21 mouse cellular contexts compared by ENCODE assay signal in genomic region chr9:71162858-71163740, GRCm38 (mm10). TPM values are rescaled to one million over a fixed set of nuclear protein-coding genes. Genes with fewer than 3 reads are reported as not detected.
DNase-seq lines count a peak whose midpoint lies in the region; ATAC-seq and TF ChIP-seq lines count a peak whose summit lies in the region.
"Had no signal": no experiment of that assay in that cellular context is flagged by ENCODE, and none has a peak within 500 bp of the region (broad histone marks: within the 10 kb centered on the region; RNA-seq: fewer than 3 reads in every experiment).

No protein-coding gene starts in this region.

- H3K27me3 ChIP-seq in spleen, adult 2 months (ENCODE audit: control insufficient read depth, insufficient read depth, low read length): no peaks in the 10 kb centered on the region
- no peaks in the 10 kb centered on the region for H3K27me3 ChIP-seq in erythroblast, embryonic 14.5 days (ENCODE audit: control insufficient read depth)
- no peaks in the 10 kb centered on the region for H3K27me3 ChIP-seq in liver, embryonic 16.5 days (ENCODE audit: control insufficient read depth, insufficient read depth, low read depth, low read length)
- no peaks in the 10 kb centered on the region for H3K27me3 ChIP-seq in cerebellum, adult 2 months (ENCODE audit: control insufficient read depth, insufficient read depth, low read length)
- H3K27me3 ChIP-seq: CH12.LX; embryonic facial prominence, embryonic 13.5 days; forebrain, embryonic 15.5 days had no signal

- peak overlapping the region; percentile 66 for H3K4me2 ChIP-seq in liver, embryonic 16.5 days (ENCODE audit: low read depth, low read length)
- H3K4me2 ChIP-seq: embryonic facial prominence, embryonic 13.5 days; forebrain, embryonic 15.5 days; heart, embryonic 11.5 days; lung, embryonic 14.5 days had no signal

- H3K4me3 ChIP-seq in spleen, adult 2 months (ENCODE audit: extremely low read depth, insufficient read depth, insufficient read length): no peak overlapping the region
- H3K4me3 ChIP-seq in erythroblast, embryonic 14.5 days (replicated peaks): peak overlapping the region; percentile 64
- peak overlapping the region; percentile 51 for H3K4me3 ChIP-seq in liver, embryonic 16.5 days (ENCODE audit: low read depth, low read length)
- no peak overlapping the region for H3K4me3 ChIP-seq in cerebellum, adult 2 months (replicated peaks; ENCODE audit: insufficient read depth, low read depth, low read length)
- H3K4me3 ChIP-seq: embryonic facial prominence, embryonic 13.5 days; forebrain, embryonic 15.5 days; gastrocnemius, adult 2 months; midbrain, embryonic 10.5 days had no signal

- intact Hi-C loops in heart, postnatal 36 days (cut with DNase I): no loop called here

- no peaks in the 10 kb centered on the region for H3K36me3 ChIP-seq in spleen, adult 2 months (ENCODE audit: control insufficient read depth, insufficient read depth, low read length)
- H3K36me3 ChIP-seq in erythroblast, embryonic 14.5 days (ENCODE audit: control insufficient read depth): peaks cover 36% of the 10 kb centered on the region
- H3K36me3 ChIP-seq in liver, embryonic 16.5 days (ENCODE audit: control insufficient read depth, insufficient read depth): no peaks in the 10 kb centered on the region
- H3K36me3 ChIP-seq: embryonic facial prominence, embryonic 13.5 days; forebrain, embryonic 15.5 days; midbrain, embryonic 10.5 days had no signal

- ATAC-seq in liver, embryonic 16.5 days (ENCODE audit: low read depth): no peak
- ATAC-seq: forebrain, embryonic 15.5 days; inflammation-experienced regulatory T-cells, adult 6 months had no signal

- TF ChIP-seq POLR2A in spleen, adult 2 months (IDR thresholded peaks at IDR 0.05; ENCODE audit: low read depth, low read length): no peak
- no peak for TF ChIP-seq POLR2A in cerebellum, adult 2 months (IDR thresholded peaks at IDR 0.05; ENCODE audit: borderline replicate concordance, insufficient read depth, low read length)

- DNase-seq in spleen, adult 2 months (ENCODE audit: low read depth in 1 of 2, low spot score in 2 of 2): peak in 1 of 2 experiments; percentile 18
- no peak for DNase-seq in spleen, postnatal 36 days (ENCODE audit: low spot score in 2 of 2)
- no peak for DNase-seq in cerebellum, adult 11-12 months
- DNase-seq in cerebellum, adult 2 months: no peak
- DNase-seq in heart, postnatal 36 days: no peak
- DNase-seq: adrenal gland, adult 2 months; cerebellum, postnatal 36 days; gastrocnemius, adult 2 months; heart, postnatal 4 days; kidney, postnatal 10 days; lung, embryonic 14.5 days; right cerebral cortex, adult 18-20 months had no signal

- peak overlapping the region; percentile 7; the same call in 1 of the 2 replicates for H3K27ac ChIP-seq in spleen, adult 2 months (ENCODE audit: insufficient read depth, low read length)
- H3K27ac ChIP-seq in liver, embryonic 16.5 days (ENCODE audit: low read length): peak overlapping the region; percentile 92
- no peak overlapping the region for H3K27ac ChIP-seq in cerebellum, adult 2 months (ENCODE audit: insufficient read depth, low read length)
- H3K27ac ChIP-seq: embryonic facial prominence, embryonic 13.5 days; forebrain, embryonic 15.5 days; gastrocnemius, adult 2 months; midbrain, embryonic 10.5 days had no signal

- no peaks in the 10 kb centered on the region; the same call in 1 of the 2 replicates for H3K4me1 ChIP-seq in spleen, adult 2 months (ENCODE audit: control insufficient read depth, insufficient read depth, insufficient read length)
- peaks cover 98% of the 10 kb centered on the region for H3K4me1 ChIP-seq in erythroblast, embryonic 14.5 days (ENCODE audit: control insufficient read depth)
- peaks cover 96% of the 10 kb centered on the region for H3K4me1 ChIP-seq in liver, embryonic 16.5 days (ENCODE audit: control insufficient read depth, low read depth, low read length)
- no peaks in the 10 kb centered on the region for H3K4me1 ChIP-seq in cerebellum, adult 2 months (ENCODE audit: control insufficient read depth, insufficient read depth, low read length)

- TF ChIP-seq CTCF in spleen, adult 2 months (IDR thresholded peaks at IDR 0.05; ENCODE audit: extremely low read depth, insufficient read depth, insufficient read length, insufficient replicate concordance): no peak
- no peak for TF ChIP-seq CTCF in cerebellum, adult 2 months (IDR thresholded peaks at IDR 0.05; ENCODE audit: borderline replicate concordance, insufficient read depth, low read depth, low read length)

- H3K9ac ChIP-seq in liver, embryonic 16.5 days (ENCODE audit: low read depth, low read length): peak overlapping the region; percentile 71
- H3K9ac ChIP-seq: embryonic facial prominence, embryonic 13.5 days; forebrain, embryonic 15.5 days; lung, embryonic 14.5 days had no signal

- H3K9me3 ChIP-seq in erythroblast, embryonic 14.5 days (ENCODE audit: control insufficient read depth, low read length): no peaks in the 10 kb centered on the region
- no peaks in the 10 kb centered on the region for H3K9me3 ChIP-seq in liver, embryonic 16.5 days (replicated peaks; ENCODE audit: control insufficient read depth, low read length)
- H3K9me3 ChIP-seq: embryonic facial prominence, embryonic 13.5 days; forebrain, embryonic 15.5 days; midbrain, embryonic 10.5 days had no signal

- WGBS in spleen, adult 2 months: 37% methylated on average over 12 of the region's 12 CpGs
- WGBS in liver, embryonic 16.5 days (ENCODE audit: insufficient replicate concordance): 27% methylated on average over 12 of the region's 12 CpGs
- 61% methylated on average over 12 of the region's 12 CpGs for WGBS in cerebellum, adult 2 months

RNA-seq across cellular contexts. Expression of gene Aqp9, which starts 5.4 kb away (rescaled TPM):
- polyA plus RNA-seq in spleen, adult 2 months (2012; rRNA removed): 2.2 and 2.4 TPM in 2 replicates
- polyA plus RNA-seq in erythroblast, embryonic 14.5 days (2012): 0.26 and 0.27 TPM in 2 replicates
- polyA plus RNA-seq in liver, embryonic 16.5 days (2015; fragmentation: Nextera tagmentation; extraction: Ambion mirVana): 7.5 and 9.0 TPM in 2 replicates
- polyA plus RNA-seq in cerebellum, adult 2 months (2012; rRNA removed): 1.0 and 1.3 TPM in 2 replicates
- total RNA-seq in heart, postnatal 36 days (2021): under 1 TPM; 0.16 to 0.22 TPM
- total RNA-seq: gastrocnemius, adult 2 months had no signal
- polyA plus RNA-seq: inflammation-experienced regulatory T-cells, adult 6 months had no signal

RNA-seq across cellular contexts. Expression of gene Aldh1a2, which starts 52.5 kb away (rescaled TPM):
- polyA plus RNA-seq in spleen, adult 2 months (2012; rRNA removed): 0.56 and 0.61 TPM in 2 replicates
- polyA plus RNA-seq in erythroblast, embryonic 14.5 days (2012): not detected in 2 replicates
- polyA plus RNA-seq in liver, embryonic 16.5 days (2015; fragmentation: Nextera tagmentation; extraction: Ambion mirVana): 1.1 and 1.6 TPM in 2 replicates
- 3.3 and 7.1 TPM in 2 replicates for polyA plus RNA-seq in cerebellum, adult 2 months (2012; rRNA removed)
- 1 to 10 TPM; 8.5 to 8.8 TPM for total RNA-seq in heart, postnatal 36 days (2021)
- total RNA-seq: neutrophil, adult 5-6 weeks had no signal

Comparison
In these comparisons a context has a peak if more than half of its experiments do, and no peak if none do; other contexts are left out.
1. H3K4me3 ChIP-seq: peak in erythroblast, embryonic 14.5 days (single experiment) and liver, embryonic 16.5 days (single experiment); none in spleen, adult 2 months (single experiment) and cerebellum, adult 2 months (single experiment).